In genomic region chr9:67050736-67051337, GRCm38 (mm10) we compare ENCODE assay signal across 30 mouse cellular contexts. TPM values are rescaled to one million over a fixed set of nuclear protein-coding genes. Genes with fewer than 3 reads are reported as not detected.
A peak's percentile ranks its signal among the peaks of the same experiment; 100 is the strongest.
DNase-seq lines count a peak whose midpoint lies in the region; ATAC-seq and TF ChIP-seq lines count a peak whose summit lies in the region.
"Had no signal": no experiment of that assay in that cellular context is flagged by ENCODE, and none has a peak within 500 bp of the region (broad histone marks: within the 10 kb centered on the region; RNA-seq: fewer than 3 reads in every experiment).

No protein-coding gene starts in this region.

- 0 out of 4 replicates have a peak overlapping the region, but pooled peaks of 1 of the 2 experiments have one; percentile 21 for H3K27ac ChIP-seq in heart, embryonic 14.5 days (replicated peaks in 1 of 2; ENCODE audit: control insufficient read depth in 1 of 2, insufficient read depth in 1 of 2, low read depth in 2 of 2, low read length in 2 of 2)
- peak overlapping the region; percentile 29; the same call in 1 of the 2 replicates for H3K27ac ChIP-seq in stomach, embryonic 16.5 days (ENCODE audit: low read length)
- no peak overlapping the region for H3K27ac ChIP-seq in stomach, postnatal 0 days (replicated peaks)
- H3K27ac ChIP-seq: forebrain, embryonic 12.5 days; hindbrain, embryonic 14.5 days; kidney, postnatal 0 days; liver, embryonic 12.5 days; midbrain, embryonic 13.5 days; stomach, embryonic 15.5 days had no signal

- ATAC-seq in heart, embryonic 14.5 days (ENCODE audit: insufficient number of reproducible peaks, insufficient read depth, low FRiP score, low read depth): no peak
- ATAC-seq in stomach, embryonic 16.5 days (ENCODE audit: insufficient read depth, low FRiP score): no peak
- ATAC-seq in stomach, postnatal 0 days (ENCODE audit: low FRiP score, low TSS enrichment): no peak
- ATAC-seq: activated CD4-positive, CD25-positive, alpha-beta regulatory T cell, adult 4 months; forebrain, postnatal 0 days; inflammation-experienced regulatory T-cells, adult 6 months; liver, embryonic 12.5 days; liver, postnatal 0 days; midbrain, embryonic 13.5 days had no signal

- 68% methylated on average over 6 of the region's 6 CpGs for WGBS in heart, embryonic 14.5 days
- WGBS in stomach, embryonic 16.5 days: 88% methylated on average over 6 of the region's 6 CpGs
- WGBS in stomach, postnatal 0 days: 88% methylated on average over 6 of the region's 6 CpGs

- intact Hi-C loops in heart, postnatal 14 days (cut with DNase I): no loop called here

- DNase-seq in cerebellum, adult 9-11 months: peak; percentile 6
- DNase-seq in cerebellum, postnatal 25 days: no peak
- DNase-seq in gastrocnemius, postnatal 25 days: peak; percentile 65
- DNase-seq in gastrocnemius, postnatal 10 days: no peak
- DNase-seq in heart, postnatal 14 days: no peak
- DNase-seq in stomach, postnatal 0 days (ENCODE audit: low spot score): no peak
- DNase-seq: adrenal gland, adult 2 months; adrenal gland, postnatal 36 days; cerebellum, adult 18-20 months; cerebellum, postnatal 14 days; forebrain, postnatal 0 days; heart, postnatal 10 days; layer of hippocampus, postnatal 36 days; left cerebral cortex, postnatal 4 days; liver, postnatal 0 days; lung, postnatal 4 days; right cerebral cortex, postnatal 14 days; thymus, adult 18-20 months; thymus, postnatal 25 days had no signal

- no peak for TF ChIP-seq CTCF in stomach, postnatal 0 days (IDR thresholded peaks at IDR 0.05; ENCODE audit: low read depth)

- H3K4me1 ChIP-seq in heart, embryonic 14.5 days (ENCODE audit: control insufficient read depth in 2 of 2, insufficient read depth in 2 of 2, low read length in 2 of 2): peaks cover 6 to 17% of the 10 kb centered on the region in 2 experiments
- peaks cover 9% of the 10 kb centered on the region for H3K4me1 ChIP-seq in stomach, embryonic 16.5 days (ENCODE audit: control insufficient read depth, insufficient read depth, low read length)
- no peaks in the 10 kb centered on the region for H3K4me1 ChIP-seq in stomach, postnatal 0 days (replicated peaks; ENCODE audit: control insufficient read depth, insufficient read depth)

- TF ChIP-seq EP300 in stomach, postnatal 0 days (optimal IDR thresholded peaks at IDR 0.05): no peak

- no peak overlapping the region for H3K4me2 ChIP-seq in heart, embryonic 14.5 days (ENCODE audit: low read length)
- H3K4me2 ChIP-seq in stomach, embryonic 16.5 days (ENCODE audit: low read depth, low read length): no peak overlapping the region
- H3K4me2 ChIP-seq in stomach, postnatal 0 days (replicated peaks; ENCODE audit: low read depth): no peak overlapping the region
- H3K4me2 ChIP-seq: forebrain, embryonic 12.5 days; hindbrain, embryonic 14.5 days; liver, embryonic 12.5 days; midbrain, embryonic 13.5 days had no signal

- no peaks in the 10 kb centered on the region for H3K9me3 ChIP-seq in heart, embryonic 14.5 days (ENCODE audit: control insufficient read depth, low read length)
- no peaks in the 10 kb centered on the region for H3K9me3 ChIP-seq in stomach, embryonic 16.5 days (replicated peaks; ENCODE audit: control insufficient read depth, low read length)
- no peaks in the 10 kb centered on the region for H3K9me3 ChIP-seq in stomach, postnatal 0 days (ENCODE audit: control insufficient read depth, low read length)
- H3K9me3 ChIP-seq: forebrain, embryonic 12.5 days; liver, embryonic 12.5 days; midbrain, embryonic 13.5 days; stomach, embryonic 15.5 days had no signal

- 0 out of 2 replicates have a peak overlapping the region, but pooled peaks have one; percentile 10 for H3K9ac ChIP-seq in heart, embryonic 14.5 days (ENCODE audit: low read length)
- H3K9ac ChIP-seq in stomach, embryonic 16.5 days (ENCODE audit: low read length): no peak overlapping the region
- H3K9ac ChIP-seq in stomach, postnatal 0 days (ENCODE audit: low read length): no peak overlapping the region
- H3K9ac ChIP-seq: forebrain, embryonic 12.5 days; forebrain, postnatal 0 days; hindbrain, embryonic 14.5 days; liver, embryonic 12.5 days; liver, postnatal 0 days; midbrain, embryonic 13.5 days; stomach, embryonic 15.5 days had no signal

- peaks cover 13% of the 10 kb centered on the region; the same call in 1 of the 2 replicates for H3K36me3 ChIP-seq in heart, embryonic 14.5 days (ENCODE audit: control insufficient read depth, insufficient read depth, low read length)
- no peaks in the 10 kb centered on the region for H3K36me3 ChIP-seq in stomach, embryonic 16.5 days (ENCODE audit: control insufficient read depth, insufficient read depth, low read length)
- H3K36me3 ChIP-seq in stomach, postnatal 0 days (ENCODE audit: control insufficient read depth, insufficient read depth, low read length): no peaks in the 10 kb centered on the region
- H3K36me3 ChIP-seq: forebrain, embryonic 12.5 days; liver, embryonic 12.5 days; midbrain, embryonic 13.5 days; stomach, embryonic 15.5 days had no signal

- no peaks in the 10 kb centered on the region for H3K27me3 ChIP-seq in heart, embryonic 14.5 days (ENCODE audit: control insufficient read depth, insufficient read depth, low read length)
- H3K27me3 ChIP-seq in stomach, embryonic 16.5 days (ENCODE audit: control insufficient read depth, insufficient read depth, low read length): no peaks in the 10 kb centered on the region
- H3K27me3 ChIP-seq in stomach, postnatal 0 days (ENCODE audit: control insufficient read depth, insufficient read depth, low read length): no peaks in the 10 kb centered on the region
- H3K27me3 ChIP-seq: CH12.LX; stomach, embryonic 15.5 days had no signal

- no peak overlapping the region for H3K4me3 ChIP-seq in heart, embryonic 14.5 days (ENCODE audit: control insufficient read depth in 1 of 2, insufficient read depth in 1 of 2, low read depth in 1 of 2, low read length in 2 of 2)
- no peak overlapping the region for H3K4me3 ChIP-seq in stomach, embryonic 16.5 days (replicated peaks; ENCODE audit: low read length)
- no peak overlapping the region for H3K4me3 ChIP-seq in stomach, postnatal 0 days (ENCODE audit: low read depth, low read length)
- H3K4me3 ChIP-seq: forebrain, embryonic 12.5 days; liver, embryonic 12.5 days; midbrain, embryonic 13.5 days; stomach, embryonic 15.5 days had no signal

RNA-seq across cellular contexts. Expression of gene Tpm1, which starts 1.6 kb away (rescaled TPM):
- total RNA-seq in gastrocnemius, postnatal 25 days (2021): over 10,000 TPM; 20,359 to 26,033 TPM
- over 10,000 TPM; 16,629 to 18,397 TPM for total RNA-seq in gastrocnemius, postnatal 10 days (2021)
- 5,210 and 5,334 TPM in 2 replicates for polyA plus RNA-seq in heart, embryonic 14.5 days (2014; fragmentation: Nextera tagmentation; extraction: Ambion mirVana)
- over 10,000 TPM; 11,169 to 11,475 TPM for total RNA-seq in heart, postnatal 14 days (2021)
- 1,286 and 1,473 TPM in 2 replicates for polyA plus RNA-seq in stomach, embryonic 16.5 days (2015; fragmentation: Nextera tagmentation; extraction: Ambion mirVana)
- polyA plus RNA-seq in stomach, postnatal 0 days (2015; fragmentation: Nextera tagmentation; extraction: Ambion mirVana): 1,738 and 2,538 TPM in 2 replicates

Comparison
In these comparisons a context has a peak if more than half of its experiments do, and no peak if none do; other contexts are left out.
1. DNase-seq: peak in cerebellum, adult 9-11 months (single experiment) and gastrocnemius, postnatal 25 days (single experiment); none in cerebellum, postnatal 25 days (0 of 2), gastrocnemius, postnatal 10 days (single experiment), heart, postnatal 14 days (0 of 2) and stomach, postnatal 0 days (single experiment).